Mouse (Mus musculus): ENCODE measurements around the gene Plxna4. TPM values are rescaled to one million over a fixed set of nuclear protein-coding genes. Genes with fewer than 3 reads are reported as not detected.
A peak's percentile ranks its signal among the peaks of the same experiment; 100 is the strongest.

Plxna4 gene
- polyA plus RNA-seq, 1 experiment from 2014 or later = 1.9 TPM

GRCm38 (mm10) chr6:32586821-32587135, 1.2 kb downstream of the Plxna4 start:
- Histone ChIP-seq H3K4me1 (peaks cover 62% of the 10 kb centered on the region), H3K9me3 (no peaks in the 10 kb centered on the region), H3K27ac (replicated peaks) (0 out of 2 replicates have a peak overlapping the region, but pooled peaks have one; percentile 83), H3K36me3 (replicated peaks) (no peaks in the 10 kb centered on the region), H3K4me3 (peak overlapping the region; percentile 80), H3K27me3 (replicated peaks; ENCODE audit: low read depth, poor library complexity, severe bottlenecking) (peaks cover 86% of the 10 kb centered on the region)
- 4% methylated on average over 13 of the region's 13 CpGs for WGBS
- DNase-seq (ENCODE audit: low spot score) = peak; percentile 16

DNA sequence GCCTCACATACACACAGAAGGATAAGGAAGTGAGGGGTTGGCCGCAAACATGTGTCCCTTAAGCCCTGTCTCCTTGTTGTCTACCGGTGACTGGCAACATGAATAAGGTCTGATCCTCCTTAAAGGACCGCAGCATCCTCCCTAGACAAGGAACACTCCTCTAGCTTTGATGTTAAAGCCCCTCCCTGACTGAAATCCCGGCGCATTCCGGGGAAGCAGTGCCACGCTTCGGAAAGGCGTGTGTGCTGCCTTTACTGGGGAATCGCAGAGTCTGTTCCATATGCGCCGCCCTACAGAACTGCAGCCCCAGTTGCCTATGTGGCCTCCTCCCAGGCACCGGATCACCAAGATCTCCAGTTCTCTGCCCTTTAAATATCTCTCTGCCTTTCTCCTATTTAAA, 1.6 kb downstream of the Plxna4 start:
- 1% methylated on average over 13 of the region's 13 CpGs for WGBS
- Histone ChIP-seq H3K9me3 (no peaks in the 10 kb centered on the region), H3K27me3 (replicated peaks; ENCODE audit: low read depth, poor library complexity, severe bottlenecking) (peaks cover 86% of the 10 kb centered on the region), H3K27ac (replicated peaks) (no peak overlapping the region), H3K36me3 (replicated peaks) (no peaks in the 10 kb centered on the region), H3K4me1 (peaks cover 62% of the 10 kb centered on the region), H3K4me3 (peak overlapping the region; percentile 80)
- peak; percentile 52 for DNase-seq (ENCODE audit: low spot score)

GRCm38 (mm10) chr6:32585211-32585610, 2.8 kb downstream of the Plxna4 start:
- 40% methylated on average over 3 of the region's 3 CpGs for WGBS
- Histone ChIP-seq H3K36me3 (replicated peaks) (no peaks in the 10 kb centered on the region), H3K27ac (replicated peaks) (no peak overlapping the region), H3K4me3 (peak overlapping the region; percentile 30; the same call in 1 of the 2 replicates), H3K4me1 (peaks cover 56% of the 10 kb centered on the region), H3K27me3 (replicated peaks; ENCODE audit: low read depth, poor library complexity, severe bottlenecking) (peaks cover 76% of the 10 kb centered on the region), H3K9me3 (no peaks in the 10 kb centered on the region)
- no peak for DNase-seq (ENCODE audit: low spot score)

DNA sequence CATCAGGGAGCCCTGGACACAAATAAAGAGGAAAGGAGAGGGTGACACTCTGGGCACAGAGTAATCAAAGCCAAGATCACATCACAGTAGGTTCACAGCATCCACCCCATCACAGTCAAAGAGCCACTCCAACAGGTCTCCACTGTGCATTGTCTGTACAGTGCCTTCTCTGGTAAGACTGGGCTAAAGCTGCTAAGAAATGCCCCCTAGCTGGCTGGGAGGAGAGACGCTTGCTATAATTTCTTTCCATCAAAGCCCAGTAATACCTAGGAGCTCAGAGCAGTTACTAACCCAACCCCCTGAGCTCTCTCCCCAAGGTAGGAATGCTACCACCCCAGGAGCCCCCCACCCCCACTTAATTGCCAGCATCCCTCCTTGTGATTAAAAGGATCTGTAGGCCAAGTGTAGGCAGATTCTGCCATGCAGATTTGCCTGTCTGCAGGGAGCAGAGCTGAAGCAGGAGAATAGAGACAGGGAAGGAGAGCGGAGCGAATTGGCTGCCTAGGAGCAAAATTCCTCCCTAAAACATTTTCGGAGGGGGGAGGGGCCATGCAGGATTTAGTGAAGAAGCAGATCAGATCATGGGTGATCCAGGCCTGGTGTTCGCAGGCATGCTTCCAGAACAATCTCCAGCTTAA, 3.6 kb downstream of the Plxna4 start:
- Histone ChIP-seq H3K27me3 (replicated peaks; ENCODE audit: low read depth, poor library complexity, severe bottlenecking) (peaks cover 68% of the 10 kb centered on the region), H3K4me1 (peaks cover 53% of the 10 kb centered on the region)

DNA sequence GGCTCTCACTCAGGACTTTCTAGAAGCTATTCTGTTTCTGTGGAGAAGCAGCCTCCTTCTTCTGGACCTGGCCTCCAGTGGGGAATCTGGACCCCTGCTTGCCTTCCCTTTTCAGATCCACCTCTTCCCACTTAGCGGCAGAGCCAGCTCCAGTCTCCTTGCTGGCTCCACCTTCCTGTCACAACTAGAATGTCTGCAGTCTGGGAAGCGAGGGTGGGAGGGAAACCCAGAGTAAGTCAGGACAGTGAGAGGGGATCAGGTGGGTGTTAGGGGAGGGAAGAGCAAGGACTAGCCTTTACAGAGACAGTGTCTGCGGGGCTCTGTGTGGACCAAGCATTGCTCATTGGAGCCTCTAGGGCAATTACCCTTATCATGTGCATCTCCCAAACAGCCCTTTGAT, 4.4 kb downstream of the Plxna4 start:
- 8% methylated on average over 3 of the region's 3 CpGs for WGBS
- H3K27me3 ChIP-seq (replicated peaks; ENCODE audit: low read depth, poor library complexity, severe bottlenecking) = peaks cover 60% of the 10 kb centered on the region
- no peaks in the 10 kb centered on the region for H3K36me3 ChIP-seq (replicated peaks)
- no peaks in the 10 kb centered on the region for H3K9me3 ChIP-seq
- H3K27ac ChIP-seq (replicated peaks) = no peak overlapping the region
- DNase-seq (ENCODE audit: low spot score) = peak; percentile 28
- H3K4me3 ChIP-seq = no peak overlapping the region
- H3K4me1 ChIP-seq = peaks cover 52% of the 10 kb centered on the region

More for the DNA sequence above, 3.6 kb downstream of the Plxna4 start:
- no peak overlapping the region for H3K27ac ChIP-seq (replicated peaks)
- H3K9me3 ChIP-seq = no peaks in the 10 kb centered on the region
- peak overlapping the region; percentile 30; the same call in 1 of the 2 replicates for H3K4me3 ChIP-seq
- peak; percentile 35 for DNase-seq (ENCODE audit: low spot score)
- H3K36me3 ChIP-seq (replicated peaks) = no peaks in the 10 kb centered on the region
- WGBS = 9% methylated on average over 5 of the region's 5 CpGs

- Histone ChIP-seq H3K27me3 (replicated peaks; ENCODE audit: low read depth, poor library complexity, severe bottlenecking) (0 out of 2 replicates have a peak, but pooled peaks cover 4% of the 10 kb centered on the region), H3K27ac (replicated peaks) (no peak overlapping the region), H3K4me3 (no peak overlapping the region), H3K4me1 (peaks cover 3% of the 10 kb centered on the region), H3K36me3 (replicated peaks) (no peaks in the 10 kb centered on the region), H3K9me3 (no peaks in the 10 kb centered on the region)
- DNase-seq (ENCODE audit: low spot score) = no peak
- 90% methylated on average over 5 of the region's 5 CpGs for WGBS
Measured at GRCm38 (mm10) chr6:32571485-32571884, 16.5 kb downstream of the Plxna4 start.

DNA sequence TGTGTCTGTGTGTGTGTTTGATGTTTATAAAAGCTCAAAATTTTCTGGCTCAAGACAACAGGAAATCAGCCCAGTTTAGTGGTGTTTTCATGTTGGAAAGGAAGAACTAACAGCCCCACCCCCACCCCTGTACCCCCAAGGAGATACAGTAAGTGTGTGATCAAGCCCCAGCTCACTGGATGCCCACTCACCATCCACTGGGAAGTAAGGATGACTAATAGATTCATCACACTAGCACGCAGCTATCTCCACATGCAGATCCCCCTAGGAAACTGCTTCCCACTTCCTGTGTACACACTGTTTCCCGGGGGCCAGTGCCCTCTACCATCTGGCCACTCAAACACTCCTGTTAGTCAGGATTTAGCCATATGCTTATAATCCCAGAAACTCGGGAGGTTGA, 17.5 kb downstream of the Plxna4 start:
- H3K4me1 ChIP-seq = peaks cover 3% of the 10 kb centered on the region
- H3K4me3 ChIP-seq = no peak overlapping the region
- DNase-seq (ENCODE audit: low spot score) = no peak
- 26% methylated on average over 3 of the region's 3 CpGs for WGBS
- H3K27me3 ChIP-seq (replicated peaks; ENCODE audit: low read depth, poor library complexity, severe bottlenecking) = 0 out of 2 replicates have a peak, but pooled peaks cover 4% of the 10 kb centered on the region
- H3K27ac ChIP-seq (replicated peaks) = no peak overlapping the region
- no peaks in the 10 kb centered on the region for H3K36me3 ChIP-seq (replicated peaks)
- no peaks in the 10 kb centered on the region for H3K9me3 ChIP-seq

DNA sequence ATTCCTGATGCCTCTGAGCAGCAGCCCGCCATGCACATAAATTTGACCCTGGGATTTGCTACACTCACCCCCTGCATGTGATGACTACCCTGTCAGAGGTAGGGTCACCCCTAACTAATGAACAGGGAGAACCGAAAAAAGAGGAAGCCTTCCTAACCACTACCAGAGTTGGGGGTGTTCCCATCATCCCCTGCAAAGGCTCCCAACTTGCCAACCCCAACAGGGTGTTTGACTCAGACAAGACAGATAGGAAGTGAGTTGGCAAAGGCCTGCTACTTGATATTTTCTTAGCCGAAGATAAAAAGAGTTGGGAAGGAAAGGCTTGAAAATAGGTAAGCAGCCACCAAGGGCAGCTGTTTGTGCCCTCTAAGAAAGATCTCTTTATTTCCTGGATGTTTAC, 18.1 kb downstream of the Plxna4 start:
- no peaks in the 10 kb centered on the region for H3K9me3 ChIP-seq
- no peak overlapping the region for H3K4me3 ChIP-seq
- H3K27me3 ChIP-seq (replicated peaks; ENCODE audit: low read depth, poor library complexity, severe bottlenecking) = 0 out of 2 replicates have a peak, but pooled peaks cover 3% of the 10 kb centered on the region
- peaks cover 3% of the 10 kb centered on the region for H3K4me1 ChIP-seq
- no peak overlapping the region for H3K27ac ChIP-seq (replicated peaks)
- no peaks in the 10 kb centered on the region for H3K36me3 ChIP-seq (replicated peaks)
- DNase-seq (ENCODE audit: low spot score) = no peak
- WGBS = 80% methylated on average over 3 of the region's 3 CpGs

DNA sequence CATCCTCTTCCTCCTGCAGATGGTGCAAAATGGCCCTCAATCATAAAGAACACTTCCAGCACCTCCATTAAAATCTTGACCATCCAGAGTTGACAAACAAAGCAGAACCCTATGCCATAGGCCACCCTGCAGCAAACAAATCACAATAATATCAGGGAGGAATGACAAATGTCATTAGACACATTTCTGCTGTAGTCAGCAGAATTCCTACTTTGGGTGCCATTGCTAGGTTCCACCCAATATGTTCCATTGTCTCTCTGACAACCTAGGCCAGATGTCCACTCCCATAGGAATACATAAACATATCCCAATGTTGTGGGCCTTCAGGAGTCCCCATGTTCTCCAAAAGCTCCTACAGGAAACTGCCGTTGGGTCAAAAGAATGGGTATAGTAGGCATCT, 41.1 kb downstream of the Plxna4 start:
- Histone ChIP-seq H3K9me3 (no peaks in the 10 kb centered on the region), H3K36me3 (replicated peaks) (no peaks in the 10 kb centered on the region), H3K4me3 (no peak overlapping the region), H3K27me3 (replicated peaks; ENCODE audit: low read depth, poor library complexity, severe bottlenecking) (no peaks in the 10 kb centered on the region), H3K27ac (replicated peaks) (no peak overlapping the region), H3K4me1 (peaks cover 12% of the 10 kb centered on the region)
- 96% methylated on average over 1 of the region's 1 CpGs for WGBS
- DNase-seq (ENCODE audit: low spot score) = no peak

DNA sequence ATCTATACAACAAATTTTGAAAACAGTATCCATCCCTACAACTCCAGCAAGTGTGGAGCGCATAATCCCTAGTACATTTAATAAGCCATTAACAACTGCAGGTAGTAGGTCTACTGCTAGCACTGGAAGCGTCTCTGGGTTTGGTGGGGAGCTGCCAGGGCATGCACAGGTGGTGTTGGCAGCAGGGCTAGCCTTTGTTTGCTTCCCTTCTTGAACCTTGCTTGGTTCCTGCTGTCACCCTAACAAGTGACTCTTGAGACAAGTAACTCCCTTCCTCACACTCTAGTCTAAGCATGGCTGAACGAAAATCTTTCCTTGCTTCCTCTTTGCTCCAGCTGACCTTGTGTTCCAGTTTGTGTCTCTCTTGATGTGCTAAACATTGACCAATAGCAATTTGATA, 44.0 kb downstream of the Plxna4 start:
- no peaks in the 10 kb centered on the region for H3K9me3 ChIP-seq
- no peaks in the 10 kb centered on the region for H3K27me3 ChIP-seq (replicated peaks; ENCODE audit: low read depth, poor library complexity, severe bottlenecking)
- no peak for DNase-seq (ENCODE audit: low spot score)
- H3K36me3 ChIP-seq (replicated peaks) = no peaks in the 10 kb centered on the region
- WGBS = 86% methylated on average over 3 of the region's 3 CpGs
- peaks cover 12% of the 10 kb centered on the region for H3K4me1 ChIP-seq
- H3K27ac ChIP-seq (replicated peaks) = no peak overlapping the region
- no peak overlapping the region for H3K4me3 ChIP-seq

GRCm38 (mm10) chr6:32540155-32540554, 47.8 kb downstream of the Plxna4 start:
- no peaks in the 10 kb centered on the region for H3K27me3 ChIP-seq (replicated peaks; ENCODE audit: low read depth, poor library complexity, severe bottlenecking)
- no peak overlapping the region for H3K27ac ChIP-seq (replicated peaks)
- H3K4me1 ChIP-seq = peaks cover 9% of the 10 kb centered on the region
- no peak for DNase-seq (ENCODE audit: low spot score)
- WGBS = 85% methylated on average over 4 of the region's 4 CpGs
- H3K36me3 ChIP-seq (replicated peaks) = no peaks in the 10 kb centered on the region
- H3K4me3 ChIP-seq = no peak overlapping the region
- H3K9me3 ChIP-seq = no peaks in the 10 kb centered on the region

GRCm38 (mm10) chr6:32533962-32534740, 53.8 kb downstream of the Plxna4 start:
- no peak overlapping the region for H3K27ac ChIP-seq (replicated peaks)
- no peaks in the 10 kb centered on the region for H3K27me3 ChIP-seq (replicated peaks; ENCODE audit: low read depth, poor library complexity, severe bottlenecking)
- H3K36me3 ChIP-seq (replicated peaks) = no peaks in the 10 kb centered on the region
- 81% methylated on average over 3 of the region's 3 CpGs for WGBS
- no peaks in the 10 kb centered on the region for H3K4me1 ChIP-seq
- DNase-seq (ENCODE audit: low spot score) = no peak
- H3K4me3 ChIP-seq = no peak overlapping the region
- no peaks in the 10 kb centered on the region for H3K9me3 ChIP-seq

- no peak for DNase-seq (ENCODE audit: low spot score)
- Histone ChIP-seq H3K9me3 (no peaks in the 10 kb centered on the region), H3K4me3 (no peak overlapping the region), H3K36me3 (replicated peaks) (no peaks in the 10 kb centered on the region), H3K27me3 (replicated peaks; ENCODE audit: low read depth, poor library complexity, severe bottlenecking) (no peaks in the 10 kb centered on the region), H3K27ac (replicated peaks) (no peak overlapping the region), H3K4me1 (no peaks in the 10 kb centered on the region)
- 84% methylated on average over 8 of the region's 8 CpGs for WGBS
Measured at GRCm38 (mm10) chr6:32528081-32528570, 59.9 kb downstream of the Plxna4 start.

All from embryonic facial prominence, embryonic 10.5 days (tissue).